Mouse (Mus musculus): ENCODE measurements around the gene Fam102a.

GRCm38 (mm10) chr2:32586871-32587351 lies 51.8 kb downstream of the Fam102a start, which contains the start of gene St6galnac4:
- TF ChIP-seq POLR2A (IDR thresholded peaks at IDR 0.05; ENCODE audit: insufficient read depth, low read depth, low read length): no peak; the same call in 1 of the 2 replicates
- TF ChIP-seq EP300 (IDR thresholded peaks at IDR 0.05; ENCODE audit: insufficient read depth, low read depth, low read length): no peak
- TF ChIP-seq CTCF (IDR thresholded peaks at IDR 0.05): peak; percentile 58
